Mouse (Mus musculus) common myeloid progenitor, adult 5-6 weeks (primary cell): ENCODE measurements around the gene Ctnna3. TPM values are rescaled to one million over a fixed set of nuclear protein-coding genes. Genes with fewer than 3 reads are reported as not detected.

Source experiments
- ATAC-seq: replicated peaks from 2 replicates; pipeline ENCODE4 v1.8.0; 2016; ENCODE audit warnings: low read depth, mild to moderate bottlenecking, moderate TSS enrichment, inconsistent platforms; ENCODE audit not compliant: poor library complexity, severe bottlenecking
- total RNA-seq: library from RNA; stranded (forward); fragments of 200-1000, 187-1606 nt; gene quantifications from 2 replicates; pipeline ENCODE4 v1.2.3, GENCODE M21; 2017

Ctnna3 gene
- total RNA-seq, 1 experiment from 2014 or later: not detected

DNA sequence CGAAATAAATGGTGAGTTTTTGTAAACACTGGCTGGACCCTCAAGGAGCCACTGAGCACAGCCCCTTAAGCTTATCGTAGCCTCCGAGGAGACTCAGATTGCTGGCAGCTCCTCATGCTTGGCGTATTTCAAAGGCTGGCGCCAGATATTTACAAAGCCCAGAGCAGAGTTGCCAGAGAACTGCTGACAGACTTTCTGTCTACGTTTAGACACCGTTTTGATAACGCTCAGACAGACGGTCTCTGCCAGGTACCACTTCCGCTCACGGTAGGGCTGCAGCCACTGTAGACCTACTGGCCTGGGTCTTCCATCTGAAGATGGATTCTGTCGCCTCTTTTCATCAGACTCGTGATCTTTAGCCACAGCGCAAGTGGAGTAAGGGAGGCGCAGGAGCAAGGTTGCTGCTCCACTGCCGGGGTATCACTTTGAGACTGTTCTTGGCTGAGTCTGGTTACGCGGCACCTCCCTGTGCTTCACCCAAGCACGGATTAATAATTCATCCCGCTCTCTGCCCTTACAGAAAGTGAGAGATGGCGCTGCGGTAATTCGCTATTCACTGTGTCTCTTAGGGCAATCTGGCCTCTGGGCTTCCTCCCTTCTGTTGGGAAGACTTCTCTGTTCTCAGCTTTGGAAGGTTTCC, 456.7 kb downstream of the Ctnna3 start:
- no peak for ATAC-seq

GRCm38 (mm10) chr10:63894612-63895011, 464.7 kb downstream of the Ctnna3 start:
- no peak for ATAC-seq

- ATAC-seq: no peak
These were observed 470.0 kb downstream of the Ctnna3 start for GRCm38 (mm10) chr10:63899891-63900290.

GRCm38 (mm10) chr10:63908878-63909277, 479.0 kb downstream of the Ctnna3 start:
- no peak for ATAC-seq

- no peak for ATAC-seq
These were observed 497.4 kb downstream of the Ctnna3 start, which contains the start of gene Gm10118 for GRCm38 (mm10) chr10:63927334-63927733. Gene Gm10118, minus strand, starts transcription at chr10:63927434.

DNA sequence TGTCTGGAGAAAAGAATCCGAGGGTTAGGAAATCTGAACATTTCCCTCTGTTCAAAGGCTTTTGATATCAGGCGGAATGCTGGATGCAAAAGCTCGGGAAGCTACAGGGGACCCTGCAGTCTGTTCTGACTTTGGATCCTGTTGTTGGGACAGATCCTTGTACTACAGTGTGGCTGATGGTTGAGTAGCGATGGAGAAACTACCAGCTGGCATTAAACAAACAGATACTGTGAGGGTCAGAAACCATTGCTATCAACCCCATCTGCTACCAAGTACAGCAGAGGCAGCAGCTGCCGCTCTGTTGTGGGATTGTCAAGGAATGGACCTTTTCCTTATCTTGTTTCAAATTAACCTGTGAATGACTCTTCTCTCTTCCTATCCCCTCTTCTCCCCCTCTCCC, 504.0 kb downstream of the Ctnna3 start:
- no peak for ATAC-seq

DNA sequence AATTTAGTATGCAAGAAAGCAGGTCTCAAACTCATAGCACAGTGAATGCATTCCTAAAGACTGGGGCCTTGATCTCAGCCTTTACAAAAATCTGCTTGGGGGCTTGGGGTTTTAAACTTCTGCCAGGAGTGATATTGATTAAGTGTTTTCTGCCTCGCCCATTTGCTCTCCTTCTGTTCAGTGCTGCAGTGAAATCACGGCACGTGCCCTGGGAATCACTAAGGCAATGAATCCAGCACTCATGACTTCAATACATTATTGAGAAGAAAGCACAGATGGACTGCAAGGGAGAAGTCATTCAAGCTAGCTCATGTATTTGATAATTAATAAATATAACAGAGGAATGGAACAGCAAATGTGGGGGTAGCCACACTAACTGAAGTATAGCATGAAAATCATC, 515.6 kb downstream of the Ctnna3 start:
- no peak for ATAC-seq

DNA sequence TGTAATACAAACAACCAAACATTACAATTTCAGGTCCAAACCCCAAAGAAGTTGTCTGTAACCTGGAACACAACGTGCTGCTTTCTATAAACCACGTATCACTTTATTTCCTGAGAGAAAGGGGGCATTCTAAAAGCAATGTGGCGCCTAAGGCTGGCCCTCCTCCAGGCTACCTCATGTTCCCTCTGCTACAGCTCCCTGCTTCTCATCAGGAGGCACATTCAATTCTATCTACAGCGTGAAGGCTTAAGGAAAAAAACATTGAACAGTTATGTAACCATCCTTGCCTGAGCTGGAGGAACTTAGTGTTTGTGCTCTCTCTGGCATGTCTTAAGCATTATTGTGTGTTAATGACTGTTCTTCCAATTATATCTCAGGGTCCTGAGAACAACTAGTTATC, 517.4 kb downstream of the Ctnna3 start:
- ATAC-seq: no peak

- no peak for ATAC-seq
These were observed 521.0 kb downstream of the Ctnna3 start for GRCm38 (mm10) chr10:63950867-63951266.

GRCm38 (mm10) chr10:63951481-63951880, 521.6 kb downstream of the Ctnna3 start:
- ATAC-seq: no peak

- no peak for ATAC-seq
These were observed 524.5 kb downstream of the Ctnna3 start for GRCm38 (mm10) chr10:63954308-63954930.

DNA sequence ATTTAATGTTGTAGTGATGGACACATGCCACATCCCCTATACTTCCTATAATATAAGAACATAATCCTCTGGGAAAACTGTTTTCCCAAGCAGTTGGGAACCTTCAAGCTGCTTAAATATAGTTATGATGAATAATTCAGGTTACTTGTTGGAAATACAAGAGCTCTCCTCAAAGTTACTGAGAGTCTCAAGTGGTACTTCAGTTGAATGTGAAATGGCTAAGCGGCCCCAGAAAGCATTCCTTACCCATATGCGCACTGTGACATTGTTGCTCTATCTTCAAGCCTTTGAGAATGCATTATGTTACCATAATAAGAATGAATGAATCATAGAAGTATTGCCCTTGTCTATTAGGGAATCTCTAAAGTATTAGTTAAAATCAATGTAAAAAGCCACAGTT, 542.4 kb downstream of the Ctnna3 start:
- ATAC-seq: no peak

DNA sequence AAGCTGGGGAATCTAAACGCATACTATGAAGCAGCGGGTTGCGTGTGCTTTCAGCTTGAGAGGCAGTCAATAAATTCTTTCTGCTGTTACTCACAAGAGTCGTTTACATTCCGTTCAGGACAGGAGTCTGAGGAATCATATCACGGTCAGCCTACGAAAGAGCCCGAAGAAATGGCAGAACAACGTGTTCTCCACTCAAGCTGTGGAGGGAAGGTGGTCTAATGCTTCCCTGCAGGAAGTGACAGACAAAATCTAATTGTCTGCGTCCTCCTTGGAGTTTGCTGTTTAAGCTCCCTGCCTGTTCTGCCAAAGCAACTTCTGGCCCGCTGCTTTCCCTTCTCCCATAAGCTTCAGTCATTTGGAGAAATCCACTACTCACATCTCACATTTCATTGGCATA, 548.2 kb downstream of the Ctnna3 start:
- no peak for ATAC-seq

DNA sequence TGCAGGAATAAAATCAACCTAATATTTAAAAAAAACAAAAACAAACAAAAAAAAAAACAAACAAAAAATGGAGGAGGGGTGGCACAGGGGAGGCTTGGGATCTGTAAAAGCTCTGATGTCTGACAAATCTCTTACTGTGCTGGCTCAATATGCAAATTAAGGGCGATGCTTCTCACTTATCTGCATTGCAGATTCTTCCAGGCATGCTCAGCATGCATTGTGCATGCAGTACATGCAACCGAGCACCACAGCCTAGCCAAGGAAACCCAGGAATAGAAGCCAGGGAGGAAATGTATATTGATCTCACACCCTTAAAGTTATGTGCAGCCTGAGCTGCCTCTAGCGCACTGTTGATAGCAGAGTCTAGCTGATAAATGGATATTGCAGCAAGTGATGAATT, 548.6 kb downstream of the Ctnna3 start:
- no peak for ATAC-seq

DNA sequence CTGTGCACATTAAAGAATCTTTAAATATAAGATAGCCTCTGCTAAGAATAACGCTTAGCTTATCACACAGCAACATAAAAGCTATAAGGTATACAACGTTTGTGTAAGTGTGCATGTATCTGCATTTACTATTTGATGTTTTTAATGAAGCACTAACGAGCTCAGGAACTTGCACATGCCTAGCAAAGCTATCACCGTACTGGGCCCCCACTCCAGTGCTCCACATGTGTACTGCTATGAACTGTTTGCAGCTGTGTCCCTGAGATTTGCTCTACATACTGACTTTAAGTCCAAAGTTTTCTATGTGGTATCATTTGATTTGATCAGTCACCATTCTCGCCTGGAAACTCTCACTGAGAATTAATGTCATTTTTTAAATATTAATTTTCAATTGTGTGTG, 549.1 kb downstream of the Ctnna3 start:
- no peak for ATAC-seq

GRCm38 (mm10) chr10:63979410-63979809, 549.5 kb downstream of the Ctnna3 start:
- ATAC-seq: no peak

- no peak for ATAC-seq
These were observed 555.7 kb downstream of the Ctnna3 start for GRCm38 (mm10) chr10:63985576-63985975.

DNA sequence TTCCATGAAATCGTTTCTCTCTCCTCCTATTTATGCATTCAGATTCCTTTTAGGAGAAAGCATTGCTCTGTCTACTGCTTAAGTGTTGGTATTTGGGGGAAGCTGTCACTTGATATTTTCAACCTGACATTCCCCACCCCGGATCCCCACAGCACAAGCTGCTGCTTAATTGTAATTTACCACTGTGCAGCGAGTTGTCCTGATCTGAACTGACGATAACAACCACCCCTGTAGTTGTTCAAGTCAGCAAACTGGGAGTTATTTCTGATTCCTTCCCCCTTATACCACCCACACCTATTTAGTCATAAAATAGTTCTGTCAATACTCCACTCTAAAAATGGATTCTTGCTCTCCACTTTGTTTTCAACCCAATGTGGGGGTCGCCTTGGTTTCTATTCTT, 564.4 kb downstream of the Ctnna3 start:
- no peak for ATAC-seq

DNA sequence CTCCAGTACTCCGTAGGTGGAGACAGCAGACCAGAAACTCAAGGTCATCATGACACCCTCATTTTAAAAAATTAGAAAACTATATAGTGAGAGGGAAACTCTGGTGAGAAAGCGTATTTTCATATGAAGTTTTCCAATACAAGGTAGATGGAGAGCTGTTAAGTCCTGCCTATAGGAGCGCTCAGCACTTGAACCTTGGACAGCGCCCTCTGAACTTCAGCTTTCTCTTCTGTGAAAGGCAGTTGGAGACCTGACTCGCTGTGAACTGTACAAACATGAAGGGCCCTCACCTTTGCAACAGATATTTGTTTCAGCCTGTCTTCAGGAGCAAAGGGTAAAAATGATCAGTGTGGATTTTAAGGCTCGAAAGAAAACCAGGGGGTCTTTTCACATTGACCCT, 571.6 kb downstream of the Ctnna3 start:
- ATAC-seq: no peak

DNA sequence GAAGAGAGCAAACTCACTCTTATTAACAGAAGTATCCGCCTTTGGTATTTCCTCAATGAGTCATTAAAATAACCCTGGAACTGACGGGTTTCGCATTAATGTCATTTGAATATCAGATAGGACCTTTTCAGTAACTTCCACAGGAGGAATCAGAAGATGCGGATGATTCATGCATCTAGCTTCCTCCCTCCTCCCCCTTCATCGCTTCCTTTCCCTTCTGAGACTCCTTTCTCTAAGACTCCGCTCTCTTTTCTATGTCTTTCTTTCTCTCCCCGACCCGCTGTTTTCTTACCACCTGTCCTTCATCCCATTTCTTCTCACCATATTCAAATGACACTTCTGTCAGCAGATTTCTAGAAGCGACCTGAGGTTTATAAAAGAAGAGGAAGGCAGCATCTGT, 572.1 kb downstream of the Ctnna3 start:
- no peak for ATAC-seq

DNA sequence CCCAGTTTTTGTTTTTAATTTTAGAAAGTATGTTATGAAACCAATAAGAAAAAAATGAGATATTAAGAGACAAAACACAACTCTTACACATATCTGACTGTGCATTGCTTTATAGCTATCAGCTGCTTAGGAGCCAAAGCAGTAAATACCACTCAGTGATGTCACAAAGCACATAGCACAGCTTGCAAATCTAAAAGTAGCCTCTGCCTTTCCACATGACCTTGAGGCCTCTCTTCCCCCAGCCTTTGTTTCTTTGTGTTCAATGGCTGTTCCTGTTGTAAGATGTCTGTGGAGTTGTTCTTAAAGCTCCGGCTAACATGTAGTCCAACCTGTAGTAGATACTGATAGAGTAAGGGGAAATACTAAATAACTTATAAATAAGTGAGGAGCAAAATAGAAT, 590.4 kb downstream of the Ctnna3 start:
- ATAC-seq: no peak

- ATAC-seq: no peak
These were observed 593.4 kb downstream of the Ctnna3 start for GRCm38 (mm10) chr10:64023340-64023739.
